Mouse (Mus musculus): ENCODE results near the gene Lrrn3.
A peak's percentile ranks its signal among the peaks of the same experiment; 100 is the strongest.

Gene Lrrn3

GRCm38 (mm10) chr12:41486331-41486730 is at the start of gene Lrrn3:
TSS of gene Lrrn3 (minus strand) at chr12:41486431.
- no peak for DNase-seq

- no peak for DNase-seq
Observed at GRCm38 (mm10) chr12:41528410-41528809, 42.2 kb upstream of the Lrrn3 start.

- DNase-seq, result no peak
Observed at GRCm38 (mm10) chr12:41526688-41527087, 40.5 kb upstream of the Lrrn3 start.

GRCm38 (mm10) chr12:41521671-41522070 is 35.4 kb upstream of the Lrrn3 start:
- DNase-seq, result no peak

- DNase-seq, result no peak
Observed at GRCm38 (mm10) chr12:41520326-41520725, 34.1 kb upstream of the Lrrn3 start.

- DNase-seq, result no peak
Observed at GRCm38 (mm10) chr12:41518897-41519296, 32.7 kb upstream of the Lrrn3 start.

- DNase-seq, result no peak
Observed at GRCm38 (mm10) chr12:41510588-41510987, 24.4 kb upstream of the Lrrn3 start.

- DNase-seq, result peak; percentile 83
Observed at GRCm38 (mm10) chr12:41508610-41509009, 22.4 kb upstream of the Lrrn3 start.

GRCm38 (mm10) chr12:41500049-41500820 is 14.0 kb upstream of the Lrrn3 start:
- peak; percentile 91 for DNase-seq

GRCm38 (mm10) chr12:41494620-41495019 is 8.4 kb upstream of the Lrrn3 start:
- DNase-seq, result peak; percentile 93

GRCm38 (mm10) chr12:41487005-41487404 is 774 bp upstream of the Lrrn3 start:
- peak; percentile 83 for DNase-seq

GRCm38 (mm10) chr12:41485512-41486215 is 567 bp downstream of the Lrrn3 start:
- peak; percentile 95 for DNase-seq

- peak; percentile 60 for DNase-seq
Observed at GRCm38 (mm10) chr12:41484689-41485511, 1.3 kb downstream of the Lrrn3 start.

- no peak for DNase-seq
Observed at GRCm38 (mm10) chr12:41483593-41484451, 2.4 kb downstream of the Lrrn3 start.

- DNase-seq, result no peak
Observed at GRCm38 (mm10) chr12:41483091-41483592, 3.1 kb downstream of the Lrrn3 start.

GRCm38 (mm10) chr12:41481486-41481885 is 4.7 kb downstream of the Lrrn3 start:
- DNase-seq, result no peak

- no peak for DNase-seq
Observed at GRCm38 (mm10) chr12:41469096-41469801, 17.0 kb downstream of the Lrrn3 start.

GRCm38 (mm10) chr12:41468374-41468991 is 17.7 kb downstream of the Lrrn3 start:
- no peak for DNase-seq

GRCm38 (mm10) chr12:41438446-41438845 is 47.8 kb downstream of the Lrrn3 start:
- DNase-seq, result peak; percentile 90

GRCm38 (mm10) chr12:41436206-41436985 is 49.8 kb downstream of the Lrrn3 start:
- no peak for DNase-seq

Measured in heart, adult 11 months (tissue).